Mouse (Mus musculus) neutrophil, adult 5-6 weeks (primary cell): ENCODE results near the gene Crisp3. TPM values are rescaled to one million over a fixed set of nuclear protein-coding genes. Genes with fewer than 3 reads are reported as not detected.
"Not testable (repeated sequence)": the region's sequence is repeated elsewhere in the genome, so short reads cannot be mapped to it uniquely, and the experiment has no call there.

Source experiments
- ATAC-seq: fragments of 151-379, 151-347 bp; 2 replicates; pipeline ENCODE4 v1.8.0; 2017; ENCODE audit warnings: mild to moderate bottlenecking, moderate TSS enrichment; ENCODE audit not compliant: insufficient number of reproducible peaks, poor library complexity, low FRiP score, severe bottlenecking; ENCODE audit errors: extremely low read depth
- total RNA-seq: library from RNA; stranded (forward); fragments of 200-1000 nt; gene quantifications from 2 replicates; pipeline ENCODE4 v1.2.3, GENCODE M21; 2017

The Crisp3 gene
- 5.6 and 8.8 TPM in 2 replicates for total RNA-seq

- ATAC-seq = peak; percentile 94
Measured at GRCm38 (mm10) chr17:40242135-40242534, at the start of gene Crisp3. Crisp3 (minus strand) TSS chr17:40242288.

GRCm38 (mm10) chr17:40285435-40285834 lies 43.3 kb upstream of the Crisp3 start:
- ATAC-seq = 0 out of 2 replicates have a peak, but pooled peaks have one; percentile 51

- ATAC-seq = no peak
Measured at GRCm38 (mm10) chr17:40275519-40275918, 33.4 kb upstream of the Crisp3 start.

- ATAC-seq = no peak
Measured at GRCm38 (mm10) chr17:40274906-40275470, 32.9 kb upstream of the Crisp3 start.

- no peak for ATAC-seq
Measured at GRCm38 (mm10) chr17:40252487-40252886, 10.4 kb upstream of the Crisp3 start.

DNA sequence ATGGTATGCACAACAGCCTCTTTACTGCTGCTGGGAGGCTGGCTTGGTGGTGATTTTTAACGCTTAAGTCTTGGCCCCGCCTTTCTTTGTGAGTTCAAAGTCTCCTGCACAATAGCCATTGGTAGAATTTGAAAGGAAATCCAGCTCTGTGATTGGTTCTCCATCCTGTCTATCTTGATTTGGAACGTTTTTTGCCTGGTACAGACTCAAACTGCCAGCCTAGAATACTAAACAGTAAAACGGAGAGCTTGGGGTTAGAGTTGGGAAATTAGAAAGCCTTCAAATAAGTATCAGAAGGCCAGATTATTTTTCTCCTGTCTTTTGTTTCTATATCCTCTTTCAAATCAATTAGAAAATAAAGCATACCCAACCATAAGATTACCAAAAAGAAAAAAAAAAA lies 33.5 kb downstream of the Crisp3 start, which contains the start of gene Pgk2:
TSS of gene Pgk2 (minus strand) at position 101 of the 400 bp plus-strand sequence.
- ATAC-seq = no peak

DNA sequence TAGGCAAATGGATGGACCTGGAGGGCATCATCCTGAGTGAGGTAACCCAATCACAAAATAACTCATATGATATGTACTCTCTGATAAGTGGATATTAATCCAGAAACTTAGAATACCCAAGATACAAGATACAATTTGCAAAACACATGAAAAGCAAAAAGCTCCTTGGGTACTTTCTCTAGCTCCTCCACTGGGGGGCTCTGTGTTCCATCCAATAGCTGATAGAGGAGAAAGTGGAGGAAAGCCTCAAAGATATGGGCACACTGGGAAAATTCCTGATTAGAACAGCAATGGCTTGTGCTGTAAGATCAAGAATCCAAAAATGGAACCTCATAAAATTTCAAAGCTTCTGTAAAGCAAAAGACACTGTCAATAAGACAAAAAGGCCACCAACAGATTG lies 40.3 kb downstream of the Crisp3 start:
- not testable (repeated sequence) for ATAC-seq

DNA sequence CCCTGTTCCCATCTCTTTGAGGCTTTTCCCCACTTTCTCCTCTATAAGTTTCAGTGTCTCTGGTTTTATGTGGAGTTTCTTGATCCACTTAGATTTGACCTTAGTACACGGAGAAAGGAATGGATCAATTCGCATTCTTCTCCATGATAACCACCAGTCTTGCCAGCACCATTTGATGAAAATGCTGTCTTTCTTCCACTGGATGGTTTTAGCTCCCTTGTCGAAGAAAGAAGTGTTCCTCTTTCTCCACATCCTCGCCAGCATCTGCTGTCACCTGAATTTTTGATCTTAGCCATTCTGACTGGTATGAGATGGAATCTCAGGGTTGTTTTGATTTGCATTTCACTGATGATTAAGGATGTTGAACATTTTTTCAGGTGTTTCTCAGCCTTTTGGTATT lies 51.9 kb downstream of the Crisp3 start:
- not testable (repeated sequence) for ATAC-seq

Other genes starting within 250 kb of the Crisp3 start
- not detected in 2 replicates for gene AC192777.2, start 146.8 kb downstream of the Crisp3 start, total RNA-seq
- 0.37 TPM in 1 of 2 replicates, not detected in the other for gene Pgk2, start 33.6 kb downstream of the Crisp3 start, total RNA-seq
- gene Crisp1, start 76.9 kb upstream of the Crisp3 start, total RNA-seq = not detected in 2 replicates